Mouse (Mus musculus): ENCODE results near the gene Dzank1. TPM values are rescaled to one million over a fixed set of nuclear protein-coding genes. Genes with fewer than 3 reads are reported as not detected.

Dzank1 gene
- polyA plus RNA-seq, 1 experiment from 2014 or later, result 0.14 TPM

GRCm38 (mm10) chr2:144435679-144436078, 91.5 kb downstream of the Dzank1 start:
- Histone ChIP-seq H3K4me3 (ENCODE audit: low read depth, low read length) (no peak overlapping the region), H3K27me3 (ENCODE audit: control insufficient read depth, insufficient read depth, low read depth, low read length) (no peaks in the 10 kb centered on the region), H3K4me1 (ENCODE audit: control insufficient read depth, low read depth, low read length) (no peaks in the 10 kb centered on the region), H3K9ac (ENCODE audit: low read depth, low read length) (no peak overlapping the region), H3K36me3 (ENCODE audit: control insufficient read depth, insufficient read depth) (no peaks in the 10 kb centered on the region), H3K9me3 (replicated peaks; ENCODE audit: control insufficient read depth, low read length) (no peaks in the 10 kb centered on the region), H3K27ac (ENCODE audit: low read length) (no peak overlapping the region), H3K4me2 (ENCODE audit: low read depth, low read length) (no peak overlapping the region)
- 73% methylated on average over 10 of the region's 10 CpGs for WGBS (ENCODE audit: insufficient replicate concordance)
- no peak for ATAC-seq (ENCODE audit: low read depth)

GRCm38 (mm10) chr2:144431286-144431825, 95.9 kb downstream of the Dzank1 start:
- Histone ChIP-seq H3K9me3 (replicated peaks; ENCODE audit: control insufficient read depth, low read length) (no peaks in the 10 kb centered on the region), H3K4me2 (ENCODE audit: low read depth, low read length) (no peak overlapping the region), H3K27me3 (ENCODE audit: control insufficient read depth, insufficient read depth, low read depth, low read length) (no peaks in the 10 kb centered on the region), H3K9ac (ENCODE audit: low read depth, low read length) (no peak overlapping the region), H3K27ac (ENCODE audit: low read length) (no peak overlapping the region), H3K4me1 (ENCODE audit: control insufficient read depth, low read depth, low read length) (no peaks in the 10 kb centered on the region), H3K36me3 (ENCODE audit: control insufficient read depth, insufficient read depth) (no peaks in the 10 kb centered on the region), H3K4me3 (ENCODE audit: low read depth, low read length) (no peak overlapping the region)
- WGBS (ENCODE audit: insufficient replicate concordance), result 71% methylated on average over 5 of the region's 5 CpGs
- no peak for ATAC-seq (ENCODE audit: low read depth)

GRCm38 (mm10) chr2:144429171-144429570, 98.0 kb downstream of the Dzank1 start:
- Histone ChIP-seq H3K27ac (ENCODE audit: low read length) (no peak overlapping the region), H3K36me3 (ENCODE audit: control insufficient read depth, insufficient read depth) (no peaks in the 10 kb centered on the region), H3K4me2 (ENCODE audit: low read depth, low read length) (no peak overlapping the region), H3K9ac (ENCODE audit: low read depth, low read length) (no peak overlapping the region), H3K4me1 (ENCODE audit: control insufficient read depth, low read depth, low read length) (no peaks in the 10 kb centered on the region), H3K27me3 (ENCODE audit: control insufficient read depth, insufficient read depth, low read depth, low read length) (no peaks in the 10 kb centered on the region), H3K4me3 (ENCODE audit: low read depth, low read length) (no peak overlapping the region), H3K9me3 (replicated peaks; ENCODE audit: control insufficient read depth, low read length) (no peaks in the 10 kb centered on the region)
- no peak for ATAC-seq (ENCODE audit: low read depth)
- 71% methylated on average over 7 of the region's 7 CpGs for WGBS (ENCODE audit: insufficient replicate concordance)

GRCm38 (mm10) chr2:144428659-144429058, 98.6 kb downstream of the Dzank1 start:
- Histone ChIP-seq H3K4me3 (ENCODE audit: low read depth, low read length) (no peak overlapping the region), H3K27ac (ENCODE audit: low read length) (no peak overlapping the region), H3K9ac (ENCODE audit: low read depth, low read length) (no peak overlapping the region), H3K4me2 (ENCODE audit: low read depth, low read length) (no peak overlapping the region), H3K9me3 (replicated peaks; ENCODE audit: control insufficient read depth, low read length) (no peaks in the 10 kb centered on the region), H3K4me1 (ENCODE audit: control insufficient read depth, low read depth, low read length) (no peaks in the 10 kb centered on the region), H3K36me3 (ENCODE audit: control insufficient read depth, insufficient read depth) (no peaks in the 10 kb centered on the region), H3K27me3 (ENCODE audit: control insufficient read depth, insufficient read depth, low read depth, low read length) (no peaks in the 10 kb centered on the region)
- 59% methylated on average over 8 of the region's 8 CpGs for WGBS (ENCODE audit: insufficient replicate concordance)
- ATAC-seq (ENCODE audit: low read depth), result no peak

- WGBS (ENCODE audit: insufficient replicate concordance), result 65% methylated on average over 5 of the region's 5 CpGs
- Histone ChIP-seq H3K9ac (ENCODE audit: low read depth, low read length) (no peak overlapping the region), H3K4me2 (ENCODE audit: low read depth, low read length) (no peak overlapping the region), H3K36me3 (ENCODE audit: control insufficient read depth, insufficient read depth) (no peaks in the 10 kb centered on the region), H3K27ac (ENCODE audit: low read length) (no peak overlapping the region), H3K4me3 (ENCODE audit: low read depth, low read length) (no peak overlapping the region), H3K9me3 (replicated peaks; ENCODE audit: control insufficient read depth, low read length) (no peaks in the 10 kb centered on the region), H3K27me3 (ENCODE audit: control insufficient read depth, insufficient read depth, low read depth, low read length) (no peaks in the 10 kb centered on the region), H3K4me1 (ENCODE audit: control insufficient read depth, low read depth, low read length) (no peaks in the 10 kb centered on the region)
- no peak for ATAC-seq (ENCODE audit: low read depth)
These were observed 99.4 kb downstream of the Dzank1 start for GRCm38 (mm10) chr2:144427852-144428251.

- Histone ChIP-seq H3K27ac (ENCODE audit: low read length) (no peak overlapping the region), H3K9me3 (replicated peaks; ENCODE audit: control insufficient read depth, low read length) (no peaks in the 10 kb centered on the region), H3K4me3 (ENCODE audit: low read depth, low read length) (no peak overlapping the region), H3K4me1 (ENCODE audit: control insufficient read depth, low read depth, low read length) (no peaks in the 10 kb centered on the region), H3K9ac (ENCODE audit: low read depth, low read length) (no peak overlapping the region), H3K4me2 (ENCODE audit: low read depth, low read length) (no peak overlapping the region), H3K27me3 (ENCODE audit: control insufficient read depth, insufficient read depth, low read depth, low read length) (no peaks in the 10 kb centered on the region), H3K36me3 (ENCODE audit: control insufficient read depth, insufficient read depth) (no peaks in the 10 kb centered on the region)
- ATAC-seq (ENCODE audit: low read depth), result no peak
- 50% methylated on average over 1 of the region's 1 CpGs for WGBS (ENCODE audit: insufficient replicate concordance)
These were observed 101.5 kb downstream of the Dzank1 start for GRCm38 (mm10) chr2:144425761-144426160.

- 74% methylated on average over 10 of the region's 10 CpGs for WGBS (ENCODE audit: insufficient replicate concordance)
- Histone ChIP-seq H3K36me3 (ENCODE audit: control insufficient read depth, insufficient read depth) (no peaks in the 10 kb centered on the region), H3K4me3 (ENCODE audit: low read depth, low read length) (no peak overlapping the region), H3K4me1 (ENCODE audit: control insufficient read depth, low read depth, low read length) (no peaks in the 10 kb centered on the region), H3K27ac (ENCODE audit: low read length) (no peak overlapping the region), H3K9ac (ENCODE audit: low read depth, low read length) (no peak overlapping the region), H3K4me2 (ENCODE audit: low read depth, low read length) (no peak overlapping the region), H3K27me3 (ENCODE audit: control insufficient read depth, insufficient read depth, low read depth, low read length) (no peaks in the 10 kb centered on the region), H3K9me3 (replicated peaks; ENCODE audit: control insufficient read depth, low read length) (no peaks in the 10 kb centered on the region)
- no peak for ATAC-seq (ENCODE audit: low read depth)
These were observed 105.0 kb downstream of the Dzank1 start for GRCm38 (mm10) chr2:144422094-144422675.

Other genes starting within 250 kb of the Dzank1 start
- gene Ovol2, start 195.3 kb downstream of the Dzank1 start, polyA plus RNA-seq (2015; fragmentation: Nextera tagmentation; extraction: Ambion mirVana), result 0.06 TPM in 1 of 2 replicates, not detected in the other
- gene Kat14, start 158.4 kb downstream of the Dzank1 start, polyA plus RNA-seq (2015; fragmentation: Nextera tagmentation; extraction: Ambion mirVana), result 12.9 and 15.3 TPM in 2 replicates
- gene Pet117, start 158.4 kb downstream of the Dzank1 start, polyA plus RNA-seq (2015; fragmentation: Nextera tagmentation; extraction: Ambion mirVana), result 0.63 and 1.1 TPM in 2 replicates
- 6.6 and 6.7 TPM in 2 replicates for gene Polr3f, start 304 bp upstream of the Dzank1 start, polyA plus RNA-seq (2015; fragmentation: Nextera tagmentation; extraction: Ambion mirVana)
- gene Rbbp9, start 23.5 kb upstream of the Dzank1 start, polyA plus RNA-seq (2015; fragmentation: Nextera tagmentation; extraction: Ambion mirVana), result 9.7 and 11.1 TPM in 2 replicates
- 44.0 and 46.2 TPM in 2 replicates for gene Sec23b, start 28.8 kb upstream of the Dzank1 start, polyA plus RNA-seq (2015; fragmentation: Nextera tagmentation; extraction: Ambion mirVana)
- 10.3 and 13.6 TPM in 2 replicates for gene Smim26, start 66.6 kb upstream of the Dzank1 start, polyA plus RNA-seq (2015; fragmentation: Nextera tagmentation; extraction: Ambion mirVana)
- gene Dtd1, start 72.5 kb upstream of the Dzank1 start, polyA plus RNA-seq (2015; fragmentation: Nextera tagmentation; extraction: Ambion mirVana), result 14.5 and 16.8 TPM in 2 replicates

Data from liver, embryonic 16.5 days (tissue).